28 mouse cellular contexts compared by ENCODE assay signal in genomic region chr7:78995820-78996219, GRCm38 (mm10). TPM values are rescaled to one million over a fixed set of nuclear protein-coding genes. Genes with fewer than 3 reads are reported as not detected.
"Had no signal": no experiment of that assay in that cellular context is flagged by ENCODE, and none has a peak within 500 bp of the region (broad histone marks: within the 10 kb centered on the region; RNA-seq: fewer than 3 reads in every experiment).

No protein-coding gene starts in this region.

- H3K9ac ChIP-seq: heart, embryonic 13.5 days; heart, embryonic 15.5 days; hindbrain, embryonic 12.5 days; hindbrain, embryonic 14.5 days; intestine, embryonic 15.5 days; limb, embryonic 13.5 days; limb, embryonic 15.5 days; liver, embryonic 12.5 days; liver, embryonic 14.5 days had no signal

- ATAC-seq: hindbrain, embryonic 16.5 days; inflammation-experienced regulatory T-cells, adult 6 months; intestine, embryonic 15.5 days; intestine, postnatal 0 days; liver, embryonic 12.5 days had no signal

- H3K27me3 ChIP-seq: intestine, embryonic 15.5 days; limb, embryonic 13.5 days; limb, embryonic 15.5 days had no signal

- H3K4me1 ChIP-seq: intestine, embryonic 15.5 days; liver, embryonic 12.5 days had no signal

- H3K9me3 ChIP-seq: heart, embryonic 13.5 days; heart, embryonic 15.5 days; hindbrain, embryonic 10.5 days; hindbrain, embryonic 12.5 days; intestine, embryonic 15.5 days; limb, embryonic 13.5 days; limb, embryonic 15.5 days; liver, embryonic 12.5 days had no signal

- H3K4me3 ChIP-seq: gastrocnemius, adult 2 months; heart, adult 2 months; heart, embryonic 13.5 days; heart, embryonic 15.5 days; hindbrain, embryonic 10.5 days; hindbrain, embryonic 12.5 days; intestine, embryonic 15.5 days; layer of hippocampus, adult 2 months; limb, embryonic 13.5 days; limb, embryonic 15.5 days; liver, embryonic 12.5 days had no signal

- DNase-seq: gastrocnemius, adult 2 months; gastrocnemius, postnatal 10 days; gastrocnemius, postnatal 25 days; heart, adult 2 months; heart, postnatal 14 days; heart, postnatal 36 days; kidney, adult 18-20 months; kidney, adult 8-10 months; kidney, postnatal 10 days; kidney, postnatal 25 days; kidney, postnatal 4 days; left cerebral cortex, postnatal 4 days had no signal

- H3K36me3 ChIP-seq: heart, embryonic 13.5 days; heart, embryonic 15.5 days; hindbrain, embryonic 10.5 days; hindbrain, embryonic 12.5 days; intestine, embryonic 15.5 days; limb, embryonic 13.5 days; limb, embryonic 15.5 days; liver, embryonic 12.5 days had no signal

- H3K27ac ChIP-seq: gastrocnemius, adult 2 months; heart, adult 2 months; heart, embryonic 13.5 days; heart, embryonic 15.5 days; hindbrain, embryonic 10.5 days; hindbrain, embryonic 12.5 days; hindbrain, embryonic 14.5 days; intestine, embryonic 15.5 days; layer of hippocampus, adult 2 months; limb, embryonic 13.5 days; limb, embryonic 15.5 days; liver, embryonic 12.5 days; liver, embryonic 14.5 days had no signal

RNA-seq across cellular contexts. Expression of gene Acan, which starts 57.5 kb away (rescaled TPM):
- total RNA-seq: granulocyte monocyte progenitor cell, adult 5-6 weeks; liver, adult 2 months had no signal
- polyA plus RNA-seq: inflammation-experienced regulatory T-cells, adult 6 months; intestine, postnatal 0 days; liver, adult 2 months; liver, embryonic 12.5 days had no signal
